Mouse (Mus musculus) bone marrow macrophage, adult 2 months (primary cell): ENCODE results near the gene Taf8.

Experiments
- CTCF ChIP-seq: IDR thresholded peaks from 2 replicates; pipeline ENCODE4 v1.5.1; 2012; ENCODE audit warnings: low read depth, mild to moderate bottlenecking, low read length, moderate library complexity
- POLR2A ChIP-seq: IDR thresholded peaks from 2 replicates; pipeline ENCODE4 v1.6.1; 2012; ENCODE audit warnings: mild to moderate bottlenecking, low read depth, low read length, borderline replicate concordance

- TF ChIP-seq CTCF (no peak), POLR2A (no peak)
Observed at GRCm38 (mm10) chr17:47475181-47475580, 26.9 kb downstream of the Taf8 start.
